Mouse (Mus musculus): ENCODE measurements around the gene Actc1. TPM values are rescaled to one million over a fixed set of nuclear protein-coding genes. Genes with fewer than 3 reads are reported as not detected.

The Actc1 gene
- polyA plus RNA-seq, 2 experiments, result 1.4 to 1.6 TPM

DNA sequence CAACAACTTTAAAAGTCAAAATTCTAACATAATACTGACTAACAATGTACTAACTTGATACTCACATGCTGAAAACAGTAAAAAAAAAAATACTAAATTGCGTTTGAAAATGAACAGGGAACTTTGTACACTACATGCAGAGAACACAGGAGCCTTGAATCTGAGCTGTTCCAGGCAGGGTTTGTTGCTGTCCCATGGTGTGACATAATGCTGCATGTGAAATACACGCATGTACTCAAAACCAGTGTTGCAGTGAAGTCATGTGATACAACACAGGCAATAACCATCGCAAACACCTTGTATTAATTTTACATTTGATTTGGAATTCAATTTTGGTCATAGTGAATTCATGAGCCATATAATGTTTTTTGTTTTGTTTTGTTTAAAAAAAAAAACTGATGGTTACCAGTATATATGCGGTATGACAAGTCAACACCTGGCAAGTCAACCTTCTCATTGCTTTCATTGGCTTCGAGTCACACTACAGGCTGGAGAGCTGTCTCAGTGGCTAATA is 7.1 kb downstream of the Actc1 start:
- ATAC-seq (ENCODE audit: insufficient read depth), result no peak
- WGBS (ENCODE audit: insufficient replicate concordance), result 68% methylated on average over 5 of the region's 5 CpGs
- H3K27ac ChIP-seq, result no peak overlapping the region

DNA sequence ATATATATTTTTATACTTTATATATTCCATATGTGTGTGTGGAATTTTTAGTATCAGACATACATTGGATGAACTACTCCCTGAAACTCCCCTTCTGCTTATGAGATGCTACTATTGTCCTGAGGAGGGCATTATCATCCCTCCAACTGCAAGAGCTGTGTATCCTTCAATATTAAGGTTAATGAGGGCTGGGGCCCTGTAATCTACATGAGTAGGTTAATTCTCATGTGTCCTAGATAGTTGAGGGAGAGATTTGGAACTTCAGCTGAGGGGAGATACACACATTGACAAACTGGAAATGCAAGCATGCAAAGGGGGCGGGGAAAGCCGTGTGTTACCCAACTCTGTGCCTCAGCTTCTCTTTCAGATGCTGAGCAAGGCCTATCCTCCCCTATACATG is 15.4 kb downstream of the Actc1 start:
- ATAC-seq (ENCODE audit: insufficient read depth), result no peak
- no peak overlapping the region for H3K4me3 ChIP-seq (ENCODE audit: insufficient read depth in 1 of 2, low read depth in 2 of 2, low read length in 2 of 2)
- 50% methylated on average over 2 of the region's 2 CpGs for WGBS (ENCODE audit: insufficient replicate concordance)

More for the DNA sequence above, 7.1 kb downstream of the Actc1 start:
- no peaks in the 10 kb centered on the region for H3K4me1 ChIP-seq (replicated peaks; ENCODE audit: control insufficient read depth in 2 of 2, insufficient read depth in 2 of 2, low read length in 1 of 2)
- H3K4me2 ChIP-seq (ENCODE audit: low read depth), result no peak overlapping the region
- TF ChIP-seq CTCF (IDR thresholded peaks at IDR 0.05; ENCODE audit: low read depth), result no peak
- TF ChIP-seq EP300 (IDR thresholded peaks at IDR 0.05; ENCODE audit: low read depth), result no peak
- no peak for DNase-seq (ENCODE audit: low read depth in 3 of 3, low spot score in 3 of 3)
- H3K27me3 ChIP-seq (ENCODE audit: control insufficient read depth, insufficient read depth, low read length), result no peaks in the 10 kb centered on the region
- H3K9me3 ChIP-seq (ENCODE audit: control insufficient read depth, low read length), result no peaks in the 10 kb centered on the region
- no peaks in the 10 kb centered on the region for H3K36me3 ChIP-seq (replicated peaks; ENCODE audit: control insufficient read depth, insufficient read depth, low read depth)
- H3K9ac ChIP-seq (replicated peaks), result no peak overlapping the region
- H3K4me3 ChIP-seq (ENCODE audit: insufficient read depth in 1 of 2, low read depth in 2 of 2, low read length in 2 of 2), result no peak overlapping the region

GRCm38 (mm10) chr2:114032259-114032658 is 21.1 kb downstream of the Actc1 start:
- ATAC-seq (ENCODE audit: insufficient read depth), result no peak
- no peak overlapping the region for H3K4me2 ChIP-seq (ENCODE audit: low read depth)
- H3K9me3 ChIP-seq (ENCODE audit: control insufficient read depth, low read length), result no peaks in the 10 kb centered on the region

More for the DNA sequence above, 15.4 kb downstream of the Actc1 start:
- H3K36me3 ChIP-seq (replicated peaks; ENCODE audit: control insufficient read depth, insufficient read depth, low read depth), result no peaks in the 10 kb centered on the region
- H3K4me2 ChIP-seq (ENCODE audit: low read depth), result no peak overlapping the region
- H3K27me3 ChIP-seq (ENCODE audit: control insufficient read depth, insufficient read depth, low read length), result no peaks in the 10 kb centered on the region
- no peak for TF ChIP-seq CTCF (IDR thresholded peaks at IDR 0.05; ENCODE audit: low read depth)
- no peak for TF ChIP-seq EP300 (IDR thresholded peaks at IDR 0.05; ENCODE audit: low read depth)
- no peak for DNase-seq (ENCODE audit: low read depth in 3 of 3, low spot score in 3 of 3)
- H3K9me3 ChIP-seq (ENCODE audit: control insufficient read depth, low read length), result no peaks in the 10 kb centered on the region
- no peaks in the 10 kb centered on the region for H3K4me1 ChIP-seq (replicated peaks; ENCODE audit: control insufficient read depth in 2 of 2, insufficient read depth in 2 of 2, low read length in 1 of 2)
- H3K27ac ChIP-seq, result no peak overlapping the region
- H3K9ac ChIP-seq (replicated peaks), result no peak overlapping the region

GRCm38 (mm10) chr2:114023383-114023782 is 30.0 kb downstream of the Actc1 start:
- H3K36me3 ChIP-seq (replicated peaks; ENCODE audit: control insufficient read depth, insufficient read depth, low read depth), result no peaks in the 10 kb centered on the region
- TF ChIP-seq CTCF (IDR thresholded peaks at IDR 0.05; ENCODE audit: low read depth), result no peak
- no peak for TF ChIP-seq EP300 (IDR thresholded peaks at IDR 0.05; ENCODE audit: low read depth)
- no peak overlapping the region for H3K9ac ChIP-seq (replicated peaks)
- DNase-seq (ENCODE audit: low read depth in 3 of 3, low spot score in 3 of 3), result no peak
- H3K9me3 ChIP-seq (ENCODE audit: control insufficient read depth, low read length), result no peaks in the 10 kb centered on the region
- H3K4me2 ChIP-seq (ENCODE audit: low read depth), result no peak overlapping the region
- H3K27me3 ChIP-seq (ENCODE audit: control insufficient read depth, insufficient read depth, low read length), result no peaks in the 10 kb centered on the region
- no peak overlapping the region for H3K27ac ChIP-seq
- no peaks in the 10 kb centered on the region for H3K4me1 ChIP-seq (replicated peaks; ENCODE audit: control insufficient read depth in 2 of 2, insufficient read depth in 2 of 2, low read length in 1 of 2)
- 77% methylated on average over 6 of the region's 6 CpGs for WGBS (ENCODE audit: insufficient replicate concordance)
- no peak overlapping the region for H3K4me3 ChIP-seq (ENCODE audit: insufficient read depth in 1 of 2, low read depth in 2 of 2, low read length in 2 of 2)
- no peak for ATAC-seq (ENCODE audit: insufficient read depth)

More at GRCm38 (mm10) chr2:114032259-114032658, 21.1 kb downstream of the Actc1 start:
- H3K27ac ChIP-seq, result no peak overlapping the region
- TF ChIP-seq CTCF (IDR thresholded peaks at IDR 0.05; ENCODE audit: low read depth) (no peak), EP300 (IDR thresholded peaks at IDR 0.05; ENCODE audit: low read depth) (no peak)
- WGBS (ENCODE audit: insufficient replicate concordance), result 6% methylated on average over 2 of the region's 2 CpGs
- H3K36me3 ChIP-seq (replicated peaks; ENCODE audit: control insufficient read depth, insufficient read depth, low read depth), result no peaks in the 10 kb centered on the region
- H3K4me3 ChIP-seq (ENCODE audit: insufficient read depth in 1 of 2, low read depth in 2 of 2, low read length in 2 of 2), result no peak overlapping the region
- no peaks in the 10 kb centered on the region for H3K4me1 ChIP-seq (replicated peaks; ENCODE audit: control insufficient read depth in 2 of 2, insufficient read depth in 2 of 2, low read length in 1 of 2)
- no peaks in the 10 kb centered on the region for H3K27me3 ChIP-seq (ENCODE audit: control insufficient read depth, insufficient read depth, low read length)
- H3K9ac ChIP-seq (replicated peaks), result no peak overlapping the region
- DNase-seq (ENCODE audit: low read depth in 3 of 3, low spot score in 3 of 3), result no peak

DNA sequence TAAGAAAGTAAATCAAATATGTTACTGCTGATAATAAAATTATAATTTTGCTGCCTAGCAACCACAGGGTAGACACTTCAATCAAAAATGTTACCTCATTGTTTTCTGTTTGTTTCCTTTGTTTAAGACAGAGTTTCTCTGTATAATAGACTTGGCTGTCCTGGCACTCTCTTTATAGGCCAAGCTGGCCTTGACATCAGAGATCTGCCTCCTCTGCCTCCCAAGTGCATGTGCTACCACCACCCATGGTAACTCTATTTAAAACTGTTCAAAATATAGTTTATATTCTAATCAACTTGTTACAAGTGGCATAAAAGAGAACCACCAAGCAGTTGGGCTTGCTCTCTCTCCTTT is 33.2 kb downstream of the Actc1 start:
- Histone ChIP-seq H3K4me2 (ENCODE audit: low read depth) (no peak overlapping the region), H3K36me3 (replicated peaks; ENCODE audit: control insufficient read depth, insufficient read depth, low read depth) (no peaks in the 10 kb centered on the region), H3K4me3 (ENCODE audit: insufficient read depth in 1 of 2, low read depth in 2 of 2, low read length in 2 of 2) (no peak overlapping the region), H3K27me3 (ENCODE audit: control insufficient read depth, insufficient read depth, low read length) (no peaks in the 10 kb centered on the region), H3K9me3 (ENCODE audit: control insufficient read depth, low read length) (no peaks in the 10 kb centered on the region), H3K27ac (no peak overlapping the region), H3K9ac (replicated peaks) (no peak overlapping the region), H3K4me1 (replicated peaks; ENCODE audit: control insufficient read depth in 2 of 2, insufficient read depth in 2 of 2, low read length in 1 of 2) (no peaks in the 10 kb centered on the region)
- TF ChIP-seq EP300 (IDR thresholded peaks at IDR 0.05; ENCODE audit: low read depth), result no peak
- TF ChIP-seq CTCF (IDR thresholded peaks at IDR 0.05; ENCODE audit: low read depth), result no peak
- ATAC-seq (ENCODE audit: insufficient read depth) (no peak), DNase-seq (ENCODE audit: low read depth in 3 of 3, low spot score in 3 of 3) (no peak)

All from liver, embryonic 14.5 days (tissue).